Mouse (Mus musculus): ENCODE results near the gene Upk1b. TPM values are rescaled to one million over a fixed set of nuclear protein-coding genes. Genes with fewer than 3 reads are reported as not detected.

Upk1b gene
- polyA plus RNA-seq, 1 experiment from 2014 or later: not detected

- H3K27ac ChIP-seq: no peak overlapping the region
- H3K4me2 ChIP-seq: no peak overlapping the region
- no peaks in the 10 kb centered on the region for H3K4me1 ChIP-seq
- H3K4me3 ChIP-seq: no peak overlapping the region
- no peaks in the 10 kb centered on the region for H3K36me3 ChIP-seq (ENCODE audit: poor library complexity, severe bottlenecking)
- WGBS: 56% methylated on average over 6 of the region's 6 CpGs
- H3K9ac ChIP-seq: no peak overlapping the region
- ATAC-seq: no peak
- H3K27me3 ChIP-seq: no peaks in the 10 kb centered on the region
- no peaks in the 10 kb centered on the region for H3K9me3 ChIP-seq (replicated peaks)
Measured at GRCm38 (mm10) chr16:38776342-38776741, 23.8 kb downstream of the Upk1b start.

GRCm38 (mm10) chr16:38774964-38775746 lies 25.0 kb downstream of the Upk1b start:
- Histone ChIP-seq H3K27ac (no peak overlapping the region), H3K9ac (no peak overlapping the region), H3K36me3 (ENCODE audit: poor library complexity, severe bottlenecking) (no peaks in the 10 kb centered on the region), H3K9me3 (replicated peaks) (no peaks in the 10 kb centered on the region), H3K27me3 (no peaks in the 10 kb centered on the region), H3K4me1 (no peaks in the 10 kb centered on the region), H3K4me2 (no peak overlapping the region), H3K4me3 (no peak overlapping the region)
- 76% methylated on average over 7 of the region's 7 CpGs for WGBS
- ATAC-seq: no peak

- Histone ChIP-seq H3K27ac (no peak overlapping the region), H3K9ac (no peak overlapping the region), H3K4me1 (no peaks in the 10 kb centered on the region), H3K36me3 (ENCODE audit: poor library complexity, severe bottlenecking) (peaks cover 10% of the 10 kb centered on the region; the same call in 1 of the 2 replicates), H3K4me2 (no peak overlapping the region), H3K9me3 (replicated peaks) (no peaks in the 10 kb centered on the region), H3K4me3 (no peak overlapping the region), H3K27me3 (no peaks in the 10 kb centered on the region)
- ATAC-seq: no peak
- 55% methylated on average over 12 of the region's 12 CpGs for WGBS
Measured at GRCm38 (mm10) chr16:38772906-38773496, 27.1 kb downstream of the Upk1b start.

GRCm38 (mm10) chr16:38771145-38771544 lies 29.0 kb downstream of the Upk1b start:
- ATAC-seq: no peak
- H3K4me2 ChIP-seq: no peak overlapping the region
- H3K4me3 ChIP-seq: no peak overlapping the region
- H3K9me3 ChIP-seq (replicated peaks): no peaks in the 10 kb centered on the region
- H3K9ac ChIP-seq: no peak overlapping the region
- H3K4me1 ChIP-seq: no peaks in the 10 kb centered on the region
- H3K27ac ChIP-seq: no peak overlapping the region
- peaks cover 11% of the 10 kb centered on the region; the same call in 1 of the 2 replicates for H3K36me3 ChIP-seq (ENCODE audit: poor library complexity, severe bottlenecking)
- no peaks in the 10 kb centered on the region for H3K27me3 ChIP-seq
- 93% methylated on average over 6 of the region's 6 CpGs for WGBS

GRCm38 (mm10) chr16:38769529-38769928 lies 30.6 kb downstream of the Upk1b start:
- H3K4me3 ChIP-seq: no peak overlapping the region
- ATAC-seq: no peak
- H3K27ac ChIP-seq: no peak overlapping the region
- no peaks in the 10 kb centered on the region for H3K27me3 ChIP-seq
- no peaks in the 10 kb centered on the region for H3K4me1 ChIP-seq
- 87% methylated on average over 9 of the region's 9 CpGs for WGBS
- H3K9ac ChIP-seq: no peak overlapping the region
- H3K36me3 ChIP-seq (ENCODE audit: poor library complexity, severe bottlenecking): peaks cover 11% of the 10 kb centered on the region; the same call in 1 of the 2 replicates
- H3K4me2 ChIP-seq: no peak overlapping the region
- no peaks in the 10 kb centered on the region for H3K9me3 ChIP-seq (replicated peaks)

GRCm38 (mm10) chr16:38768386-38768785 lies 31.7 kb downstream of the Upk1b start:
- H3K9me3 ChIP-seq (replicated peaks): no peaks in the 10 kb centered on the region
- H3K4me2 ChIP-seq: no peak overlapping the region
- H3K36me3 ChIP-seq (ENCODE audit: poor library complexity, severe bottlenecking): peaks cover 11% of the 10 kb centered on the region; the same call in 1 of the 2 replicates
- WGBS: 93% methylated on average over 8 of the region's 8 CpGs
- H3K27me3 ChIP-seq: no peaks in the 10 kb centered on the region
- no peaks in the 10 kb centered on the region for H3K4me1 ChIP-seq
- H3K9ac ChIP-seq: no peak overlapping the region
- no peak overlapping the region for H3K27ac ChIP-seq
- ATAC-seq: no peak
- H3K4me3 ChIP-seq: no peak overlapping the region

- H3K9ac ChIP-seq: no peak overlapping the region
- no peaks in the 10 kb centered on the region for H3K4me1 ChIP-seq
- ATAC-seq: no peak
- no peak overlapping the region for H3K4me3 ChIP-seq
- H3K27ac ChIP-seq: no peak overlapping the region
- no peaks in the 10 kb centered on the region for H3K9me3 ChIP-seq (replicated peaks)
- H3K36me3 ChIP-seq (ENCODE audit: poor library complexity, severe bottlenecking): peaks cover 11% of the 10 kb centered on the region; the same call in 1 of the 2 replicates
- no peaks in the 10 kb centered on the region for H3K27me3 ChIP-seq
- WGBS: 87% methylated on average over 8 of the region's 8 CpGs
- no peak overlapping the region for H3K4me2 ChIP-seq
Measured at GRCm38 (mm10) chr16:38767761-38768160, 32.4 kb downstream of the Upk1b start.

GRCm38 (mm10) chr16:38766671-38767070 lies 33.5 kb downstream of the Upk1b start:
- no peak overlapping the region for H3K9ac ChIP-seq
- H3K36me3 ChIP-seq (ENCODE audit: poor library complexity, severe bottlenecking): peaks cover 11% of the 10 kb centered on the region; the same call in 1 of the 2 replicates
- ATAC-seq: no peak
- H3K4me3 ChIP-seq: no peak overlapping the region
- H3K27me3 ChIP-seq: no peaks in the 10 kb centered on the region
- 64% methylated on average over 3 of the region's 3 CpGs for WGBS
- no peaks in the 10 kb centered on the region for H3K9me3 ChIP-seq (replicated peaks)
- no peak overlapping the region for H3K27ac ChIP-seq
- H3K4me1 ChIP-seq: no peaks in the 10 kb centered on the region
- H3K4me2 ChIP-seq: no peak overlapping the region

GRCm38 (mm10) chr16:38763508-38763907 lies 36.6 kb downstream of the Upk1b start:
- no peaks in the 10 kb centered on the region for H3K27me3 ChIP-seq
- H3K27ac ChIP-seq: no peak overlapping the region
- H3K4me3 ChIP-seq: no peak overlapping the region
- H3K9ac ChIP-seq: no peak overlapping the region
- no peaks in the 10 kb centered on the region for H3K9me3 ChIP-seq (replicated peaks)
- ATAC-seq: no peak
- 89% methylated on average over 4 of the region's 4 CpGs for WGBS
- peaks cover 12% of the 10 kb centered on the region; the same call in 1 of the 2 replicates for H3K36me3 ChIP-seq (ENCODE audit: poor library complexity, severe bottlenecking)
- H3K4me1 ChIP-seq: no peaks in the 10 kb centered on the region
- no peak overlapping the region for H3K4me2 ChIP-seq

- 84% methylated on average over 8 of the region's 8 CpGs for WGBS
- Histone ChIP-seq H3K9ac (no peak overlapping the region), H3K27me3 (no peaks in the 10 kb centered on the region), H3K4me3 (no peak overlapping the region), H3K27ac (no peak overlapping the region), H3K4me1 (no peaks in the 10 kb centered on the region), H3K36me3 (ENCODE audit: poor library complexity, severe bottlenecking) (peaks cover 17% of the 10 kb centered on the region), H3K9me3 (replicated peaks) (no peaks in the 10 kb centered on the region), H3K4me2 (no peak overlapping the region)
- no peak for ATAC-seq
Measured at GRCm38 (mm10) chr16:38762401-38762800, 37.7 kb downstream of the Upk1b start.

GRCm38 (mm10) chr16:38761972-38762371 lies 38.2 kb downstream of the Upk1b start:
- Histone ChIP-seq H3K27ac (no peak overlapping the region), H3K4me3 (no peak overlapping the region), H3K27me3 (no peaks in the 10 kb centered on the region), H3K9ac (no peak overlapping the region), H3K4me2 (no peak overlapping the region), H3K9me3 (replicated peaks) (no peaks in the 10 kb centered on the region), H3K4me1 (no peaks in the 10 kb centered on the region), H3K36me3 (ENCODE audit: poor library complexity, severe bottlenecking) (peaks cover 17% of the 10 kb centered on the region)
- 79% methylated on average over 5 of the region's 5 CpGs for WGBS
- no peak for ATAC-seq

- no peaks in the 10 kb centered on the region for H3K27me3 ChIP-seq
- 91% methylated on average over 6 of the region's 6 CpGs for WGBS
- peaks cover 17% of the 10 kb centered on the region for H3K36me3 ChIP-seq (ENCODE audit: poor library complexity, severe bottlenecking)
- no peak overlapping the region for H3K27ac ChIP-seq
- H3K9me3 ChIP-seq (replicated peaks): no peaks in the 10 kb centered on the region
- no peak overlapping the region for H3K4me3 ChIP-seq
- H3K4me1 ChIP-seq: peaks cover 4% of the 10 kb centered on the region; the same call in 1 of the 2 replicates
- H3K4me2 ChIP-seq: no peak overlapping the region
- ATAC-seq: no peak
- H3K9ac ChIP-seq: no peak overlapping the region
Measured at GRCm38 (mm10) chr16:38760834-38761375, 39.2 kb downstream of the Upk1b start.

Data from forebrain, embryonic 13.5 days (tissue).